Mouse (Mus musculus) layer of hippocampus, adult 2 months (tissue): ENCODE results near the gene Cphx3. TPM values are rescaled to one million over a fixed set of nuclear protein-coding genes. Genes with fewer than 3 reads are reported as not detected.
"Not testable (repeated sequence)": the region's sequence is repeated elsewhere in the genome, so short reads cannot be mapped to it uniquely, and the experiment has no call there.

ENCODE experiments used
- DNase-seq, 2 experiments: peaks; one replicate each; pipeline ENCODE4 v3.0.0; 2022; ENCODE audit warnings: low spot score in 2 of 2
- H3K27ac ChIP-seq: fragments of 200-600 bp; 2 replicates; pipeline ENCODE4 v1.8.1; 2022
- H3K4me3 ChIP-seq: fragments of 200-600 bp; 2 replicates; pipeline ENCODE4 v1.8.1; 2022; ENCODE audit warnings: mild to moderate bottlenecking
- long read RNA-seq, 2 experiments: library from polyadenylated mRNA; stranded (forward); transcript quantifications; one replicate each; pipeline ENCODE4 v2.0.0; 2021; ENCODE audit warnings: borderline mapping rate in 2 of 2
- total RNA-seq, 2 experiments: library from RNA; stranded (reverse); gene quantifications; 2 replicates each; pipeline ENCODE4 v1.2.3; 2021

Cphx3 gene
- not detected for total RNA-seq
- long read RNA-seq, experiment 1, partial matches to known transcripts, result 0 of 2 reads
- long read RNA-seq, experiment 1, other reads (novel, unspliced or antisense), result 2 of 2 reads
- long read RNA-seq, experiment 2, partial matches to known transcripts, result 0 of 2 reads
- long read RNA-seq, experiment 2, other reads (novel, unspliced or antisense), result 2 of 2 reads

- DNase-seq, H3K4me3 ChIP-seq, H3K27ac ChIP-seq: not testable (repeated sequence)
Observed at GRCm38 (mm10) chr14:26081997-26082396, at the start of gene Cphx3. Gene Cphx3, plus strand, starts transcription at chr14:26082297.

GRCm38 (mm10) chr14:26034364-26034763 is 47.7 kb upstream of the Cphx3 start:
- DNase-seq, H3K27ac ChIP-seq, H3K4me3 ChIP-seq: not testable (repeated sequence)

GRCm38 (mm10) chr14:26035439-26035838 is 46.7 kb upstream of the Cphx3 start:
- H3K27ac ChIP-seq, DNase-seq, H3K4me3 ChIP-seq: not testable (repeated sequence)

GRCm38 (mm10) chr14:26042611-26043010 is 39.5 kb upstream of the Cphx3 start, which contains the start of gene Gm9780:
Gene Gm9780, minus strand, starts transcription at chr14:26042711.
- H3K27ac ChIP-seq, DNase-seq, H3K4me3 ChIP-seq: not testable (repeated sequence)

GRCm38 (mm10) chr14:26045007-26045406 is 37.1 kb upstream of the Cphx3 start:
- DNase-seq, H3K27ac ChIP-seq, H3K4me3 ChIP-seq: not testable (repeated sequence)

- not testable (repeated sequence) for H3K27ac ChIP-seq, H3K4me3 ChIP-seq, DNase-seq
Observed at GRCm38 (mm10) chr14:26047026-26047425, 35.1 kb upstream of the Cphx3 start.

- DNase-seq, H3K27ac ChIP-seq, H3K4me3 ChIP-seq: not testable (repeated sequence)
Observed at GRCm38 (mm10) chr14:26048767-26049166, 33.3 kb upstream of the Cphx3 start.

GRCm38 (mm10) chr14:26058184-26058583 is 23.9 kb upstream of the Cphx3 start:
- DNase-seq, H3K4me3 ChIP-seq: not testable (repeated sequence)

GRCm38 (mm10) chr14:26059362-26059761 is 22.7 kb upstream of the Cphx3 start:
- not testable (repeated sequence) for H3K4me3 ChIP-seq, H3K27ac ChIP-seq, DNase-seq

More at GRCm38 (mm10) chr14:26058184-26058583, 23.9 kb upstream of the Cphx3 start:
- H3K27ac ChIP-seq, result not testable (repeated sequence)

GRCm38 (mm10) chr14:26066574-26067324 is 15.3 kb upstream of the Cphx3 start:
- H3K4me3 ChIP-seq, H3K27ac ChIP-seq, DNase-seq: not testable (repeated sequence)

- not testable (repeated sequence) for DNase-seq, H3K4me3 ChIP-seq, H3K27ac ChIP-seq
Observed at GRCm38 (mm10) chr14:26067325-26067633, 14.8 kb upstream of the Cphx3 start, which contains the start of gene Tmem254c. Gene Tmem254c, minus strand, starts transcription at chr14:26067355.

- DNase-seq, result not testable (repeated sequence)
Observed at GRCm38 (mm10) chr14:26076620-26077390, 5.3 kb upstream of the Cphx3 start.

GRCm38 (mm10) chr14:26081216-26081615 is 881 bp upstream of the Cphx3 start, which contains the start of gene Cphx2:
Gene Cphx2, plus strand, starts transcription at chr14:26081516.
- H3K4me3 ChIP-seq, DNase-seq: not testable (repeated sequence)

More at GRCm38 (mm10) chr14:26076620-26077390, 5.3 kb upstream of the Cphx3 start:
- H3K4me3 ChIP-seq, H3K27ac ChIP-seq: not testable (repeated sequence)

GRCm38 (mm10) chr14:26097622-26098021 is 15.5 kb downstream of the Cphx3 start:
- H3K4me3 ChIP-seq, H3K27ac ChIP-seq, DNase-seq: not testable (repeated sequence)

More at GRCm38 (mm10) chr14:26081216-26081615, 881 bp upstream of the Cphx3 start, which contains the start of gene Cphx2:
- H3K27ac ChIP-seq, result not testable (repeated sequence)

- H3K4me3 ChIP-seq, DNase-seq: not testable (repeated sequence)
Observed at GRCm38 (mm10) chr14:26118150-26118549, 36.1 kb downstream of the Cphx3 start, which contains the start of gene Duxbl2. Gene Duxbl2, plus strand, starts transcription at chr14:26118349.

GRCm38 (mm10) chr14:26118550-26119000 is 36.5 kb downstream of the Cphx3 start:
- H3K4me3 ChIP-seq, DNase-seq, H3K27ac ChIP-seq: not testable (repeated sequence)

More at GRCm38 (mm10) chr14:26118150-26118549, 36.1 kb downstream of the Cphx3 start, which contains the start of gene Duxbl2:
- H3K27ac ChIP-seq, result not testable (repeated sequence)

GRCm38 (mm10) chr14:26119095-26119494 is 37.0 kb downstream of the Cphx3 start:
- DNase-seq, H3K27ac ChIP-seq, H3K4me3 ChIP-seq: not testable (repeated sequence)

- DNase-seq, H3K4me3 ChIP-seq, H3K27ac ChIP-seq: not testable (repeated sequence)
Observed at GRCm38 (mm10) chr14:26147095-26147494, 65.0 kb downstream of the Cphx3 start.
